Mouse (Mus musculus): ENCODE measurements around the gene Ttll11. TPM values are rescaled to one million over a fixed set of nuclear protein-coding genes. Genes with fewer than 3 reads are reported as not detected.
A peak's percentile ranks its signal among the peaks of the same experiment; 100 is the strongest.

Gene Ttll11
- total RNA-seq, 2 experiments from 2014 or later, result 2.9 to 4.0 TPM

- no peak for DNase-seq (ENCODE audit: low spot score in 2 of 2)
Measured at GRCm38 (mm10) chr2:35731671-35732449, 247.9 kb downstream of the Ttll11 start.

GRCm38 (mm10) chr2:35729077-35730065 is 250.3 kb downstream of the Ttll11 start:
- no peak for DNase-seq (ENCODE audit: low spot score in 2 of 2)

- DNase-seq (ENCODE audit: low spot score in 2 of 2), result no peak
Measured at GRCm38 (mm10) chr2:35728633-35729032, 251.1 kb downstream of the Ttll11 start.

GRCm38 (mm10) chr2:35723691-35724090 is 256.0 kb downstream of the Ttll11 start:
- no peak for DNase-seq (ENCODE audit: low spot score in 2 of 2)

GRCm38 (mm10) chr2:35723267-35723666 is 256.4 kb downstream of the Ttll11 start:
- no peak for DNase-seq (ENCODE audit: low spot score in 2 of 2)

- DNase-seq (ENCODE audit: low spot score in 2 of 2), result no peak
Measured at GRCm38 (mm10) chr2:35722821-35723220, 256.9 kb downstream of the Ttll11 start.

GRCm38 (mm10) chr2:35720956-35721355 is 258.8 kb downstream of the Ttll11 start:
- no peak for DNase-seq (ENCODE audit: low spot score in 2 of 2)

GRCm38 (mm10) chr2:35720550-35720949 is 259.2 kb downstream of the Ttll11 start:
- DNase-seq (ENCODE audit: low spot score in 2 of 2), result no peak

GRCm38 (mm10) chr2:35720104-35720503 is 259.6 kb downstream of the Ttll11 start:
- DNase-seq (ENCODE audit: low spot score in 2 of 2), result peak; percentile 33 to 64

GRCm38 (mm10) chr2:35719230-35720005 is 260.3 kb downstream of the Ttll11 start:
- DNase-seq (ENCODE audit: low spot score in 2 of 2), result no peak

- DNase-seq (ENCODE audit: low spot score in 2 of 2), result no peak
Measured at GRCm38 (mm10) chr2:35718662-35719061, 261.1 kb downstream of the Ttll11 start.

- DNase-seq (ENCODE audit: low spot score in 2 of 2), result no peak
Measured at GRCm38 (mm10) chr2:35718003-35718500, 261.7 kb downstream of the Ttll11 start.

GRCm38 (mm10) chr2:35716175-35716574 is 263.5 kb downstream of the Ttll11 start:
- no peak for DNase-seq (ENCODE audit: low spot score in 2 of 2)

- DNase-seq (ENCODE audit: low spot score in 2 of 2), result no peak
Measured at GRCm38 (mm10) chr2:35715485-35715884, 264.2 kb downstream of the Ttll11 start.

- no peak for DNase-seq (ENCODE audit: low spot score in 2 of 2)
Measured at GRCm38 (mm10) chr2:35714742-35715167, 265.0 kb downstream of the Ttll11 start.

GRCm38 (mm10) chr2:35713460-35713859 is 266.3 kb downstream of the Ttll11 start:
- no peak for DNase-seq (ENCODE audit: low spot score in 2 of 2)

- DNase-seq (ENCODE audit: low spot score in 2 of 2), result no peak
Measured at GRCm38 (mm10) chr2:35712611-35713010, 267.1 kb downstream of the Ttll11 start.

- DNase-seq (ENCODE audit: low spot score in 2 of 2), result no peak
Measured at GRCm38 (mm10) chr2:35703241-35703640, 276.5 kb downstream of the Ttll11 start.

GRCm38 (mm10) chr2:35702608-35703007 is 277.1 kb downstream of the Ttll11 start:
- DNase-seq (ENCODE audit: low spot score in 2 of 2), result no peak

GRCm38 (mm10) chr2:35702001-35702400 is 277.7 kb downstream of the Ttll11 start:
- DNase-seq (ENCODE audit: low spot score in 2 of 2), result no peak

All from adrenal gland, postnatal 4 days (tissue).